Mouse (Mus musculus) bone marrow macrophage, adult 2 months (primary cell): ENCODE data around the gene Fbxo47.

Experiments used
- CTCF ChIP-seq: IDR thresholded peaks from 2 replicates; pipeline ENCODE4 v1.5.1; 2012; ENCODE audit warnings: low read depth, mild to moderate bottlenecking, low read length, moderate library complexity
- POLR2A ChIP-seq: IDR thresholded peaks from 2 replicates; pipeline ENCODE4 v1.6.1; 2012; ENCODE audit warnings: mild to moderate bottlenecking, low read depth, low read length, borderline replicate concordance

DNA sequence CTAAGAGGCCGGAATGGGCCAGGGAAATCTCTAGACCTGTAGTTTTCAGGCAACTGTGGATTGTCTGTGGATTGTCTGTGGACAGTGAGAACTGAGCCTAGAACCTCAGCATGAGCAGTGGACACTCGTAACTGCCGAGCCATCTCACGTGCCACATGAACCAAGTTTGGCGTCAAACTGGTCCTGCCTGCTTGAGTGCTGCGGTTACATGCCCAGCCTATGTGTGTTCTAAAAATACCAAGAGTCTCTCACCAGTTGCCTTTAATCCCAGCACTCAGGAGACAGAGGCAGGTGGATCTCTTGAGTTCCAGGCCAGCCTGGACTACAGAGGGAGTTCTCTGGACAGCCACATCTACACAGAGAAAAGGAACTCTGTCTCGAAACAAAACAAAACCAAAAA is 54.6 kb downstream of the Fbxo47 start:
- TF ChIP-seq CTCF: no peak
- no peak for TF ChIP-seq POLR2A
